Mouse (Mus musculus): ENCODE data around the gene Ctdspl. TPM values are rescaled to one million over a fixed set of nuclear protein-coding genes. Genes with fewer than 3 reads are reported as not detected.

Gene Ctdspl
- polyA plus RNA-seq, 1 experiment, result 6.7 TPM

GRCm38 (mm10) chr9:118988787-118989580 lies 62.7 kb downstream of the Ctdspl start:
- no peak overlapping the region; the same call in 1 of the 2 replicates for H3K27ac ChIP-seq (ENCODE audit: control insufficient read depth, insufficient read depth, low read depth, low read length, poor library complexity)
- H3K4me3 ChIP-seq (replicated peaks; ENCODE audit: control insufficient read depth, low read depth, low read length), result no peak overlapping the region
- H3K4me1 ChIP-seq (ENCODE audit: control insufficient read depth, insufficient read depth, low read length), result peaks cover 3% of the 10 kb centered on the region; the same call in 1 of the 2 replicates
- TF ChIP-seq CTCF (IDR thresholded peaks at IDR 0.05; ENCODE audit: control insufficient read depth, insufficient read depth, low read length), result no peak
- no peak for TF ChIP-seq POLR2A (IDR thresholded peaks at IDR 0.05; ENCODE audit: borderline replicate concordance, control insufficient read depth, low read depth, low read length)
- WGBS, result 85% methylated on average over 11 of the region's 11 CpGs

GRCm38 (mm10) chr9:118990490-118990889 lies 64.2 kb downstream of the Ctdspl start:
- WGBS, result 85% methylated on average over 7 of the region's 7 CpGs
- Histone ChIP-seq H3K4me1 (ENCODE audit: control insufficient read depth, insufficient read depth, low read length) (peaks cover 6% of the 10 kb centered on the region), H3K27ac (ENCODE audit: control insufficient read depth, insufficient read depth, low read depth, low read length, poor library complexity) (no peak overlapping the region), H3K4me3 (replicated peaks; ENCODE audit: control insufficient read depth, low read depth, low read length) (no peak overlapping the region)
- TF ChIP-seq POLR2A (IDR thresholded peaks at IDR 0.05; ENCODE audit: borderline replicate concordance, control insufficient read depth, low read depth, low read length) (no peak), CTCF (IDR thresholded peaks at IDR 0.05; ENCODE audit: control insufficient read depth, insufficient read depth, low read length) (no peak)

DNA sequence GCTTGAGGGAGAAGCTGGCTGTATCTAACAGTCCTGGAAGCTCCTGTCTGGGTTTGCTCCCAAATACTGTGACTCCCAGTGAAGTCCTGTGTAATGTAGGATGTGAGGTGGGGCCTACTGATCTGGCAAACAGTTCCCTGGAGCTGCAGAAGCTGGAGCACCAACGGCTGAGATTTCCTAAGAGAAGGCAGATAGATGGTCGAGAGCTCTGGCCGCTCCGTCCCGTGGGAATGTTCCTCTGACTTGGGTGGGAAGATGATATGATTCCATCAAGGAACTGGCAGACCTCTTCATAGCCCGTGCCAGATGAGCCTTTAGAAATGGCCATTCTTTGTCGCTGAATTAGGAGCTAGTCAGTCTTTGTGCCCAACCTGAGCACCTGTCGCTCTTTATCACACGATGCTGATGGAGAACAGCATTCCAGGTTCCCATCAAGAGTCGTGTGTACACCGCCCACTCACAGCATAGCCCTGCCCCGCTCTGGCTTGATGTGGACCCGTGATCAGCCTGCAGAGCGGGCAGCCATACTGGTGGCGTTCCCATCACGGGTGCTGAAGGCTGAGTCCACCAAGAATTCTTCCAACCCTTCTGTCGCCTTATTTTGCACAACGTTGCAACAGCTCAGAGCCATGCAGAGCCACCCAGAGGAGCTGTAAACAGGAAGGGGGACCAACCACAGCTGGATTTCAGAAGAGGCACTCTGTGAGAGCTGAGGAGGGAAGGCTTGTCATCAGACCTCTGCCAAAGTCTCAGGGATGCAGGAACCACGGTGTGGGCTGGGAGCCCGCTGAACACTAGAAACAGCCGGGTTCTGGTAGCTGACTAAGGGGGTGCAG lies 65.7 kb downstream of the Ctdspl start:
- Histone ChIP-seq H3K4me3 (replicated peaks; ENCODE audit: control insufficient read depth, low read depth, low read length) (no peak overlapping the region), H3K27ac (ENCODE audit: control insufficient read depth, insufficient read depth, low read depth, low read length, poor library complexity) (peak overlapping the region; percentile 15; the same call in 1 of the 2 replicates), H3K4me1 (ENCODE audit: control insufficient read depth, insufficient read depth, low read length) (peaks cover 9% of the 10 kb centered on the region)
- TF ChIP-seq POLR2A (IDR thresholded peaks at IDR 0.05; ENCODE audit: borderline replicate concordance, control insufficient read depth, low read depth, low read length) (no peak), CTCF (IDR thresholded peaks at IDR 0.05; ENCODE audit: control insufficient read depth, insufficient read depth, low read length) (no peak)
- 58% methylated on average over 21 of the region's 21 CpGs for WGBS

GRCm38 (mm10) chr9:118992586-118992955 lies 66.3 kb downstream of the Ctdspl start:
- no peak for TF ChIP-seq POLR2A (IDR thresholded peaks at IDR 0.05; ENCODE audit: borderline replicate concordance, control insufficient read depth, low read depth, low read length)
- TF ChIP-seq CTCF (IDR thresholded peaks at IDR 0.05; ENCODE audit: control insufficient read depth, insufficient read depth, low read length), result no peak
- no peak overlapping the region; the same call in 1 of the 2 replicates for H3K27ac ChIP-seq (ENCODE audit: control insufficient read depth, insufficient read depth, low read depth, low read length, poor library complexity)
- peaks cover 9% of the 10 kb centered on the region for H3K4me1 ChIP-seq (ENCODE audit: control insufficient read depth, insufficient read depth, low read length)
- no peak overlapping the region for H3K4me3 ChIP-seq (replicated peaks; ENCODE audit: control insufficient read depth, low read depth, low read length)
- 63% methylated on average over 5 of the region's 5 CpGs for WGBS

GRCm38 (mm10) chr9:118994524-118995227 lies 68.4 kb downstream of the Ctdspl start:
- Histone ChIP-seq H3K4me3 (replicated peaks; ENCODE audit: control insufficient read depth, low read depth, low read length) (no peak overlapping the region), H3K27ac (ENCODE audit: control insufficient read depth, insufficient read depth, low read depth, low read length, poor library complexity) (no peak overlapping the region), H3K4me1 (ENCODE audit: control insufficient read depth, insufficient read depth, low read length) (peaks cover 9% of the 10 kb centered on the region)
- WGBS, result 66% methylated on average over 12 of the region's 12 CpGs
- TF ChIP-seq POLR2A (IDR thresholded peaks at IDR 0.05; ENCODE audit: borderline replicate concordance, control insufficient read depth, low read depth, low read length) (no peak), CTCF (IDR thresholded peaks at IDR 0.05; ENCODE audit: control insufficient read depth, insufficient read depth, low read length) (no peak)

DNA sequence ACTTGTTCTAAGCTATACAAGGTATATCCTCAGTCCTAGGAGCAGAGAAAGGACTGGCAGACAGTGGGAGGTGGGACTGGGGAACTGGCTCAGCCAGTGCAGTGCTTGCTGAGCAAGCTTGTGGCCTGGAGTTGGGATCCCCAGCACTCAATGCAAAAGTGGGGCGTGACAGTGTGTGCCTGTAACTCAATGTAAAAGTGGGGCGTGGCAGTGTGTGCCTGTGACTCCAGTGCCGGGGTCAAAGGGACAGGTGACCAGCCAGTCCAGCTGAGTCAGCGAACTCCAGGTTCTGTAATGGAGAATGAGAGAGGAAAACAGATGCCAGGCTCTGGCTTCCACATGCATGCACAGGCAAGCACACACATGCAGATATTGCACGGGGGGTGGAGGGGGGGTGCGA lies 69.3 kb downstream of the Ctdspl start:
- no peak overlapping the region for H3K4me3 ChIP-seq (replicated peaks; ENCODE audit: control insufficient read depth, low read depth, low read length)
- TF ChIP-seq CTCF (IDR thresholded peaks at IDR 0.05; ENCODE audit: control insufficient read depth, insufficient read depth, low read length), result no peak
- no peak for TF ChIP-seq POLR2A (IDR thresholded peaks at IDR 0.05; ENCODE audit: borderline replicate concordance, control insufficient read depth, low read depth, low read length)
- no peak overlapping the region for H3K27ac ChIP-seq (ENCODE audit: control insufficient read depth, insufficient read depth, low read depth, low read length, poor library complexity)
- WGBS, result 75% methylated on average over 6 of the region's 6 CpGs
- peaks cover 9% of the 10 kb centered on the region for H3K4me1 ChIP-seq (ENCODE audit: control insufficient read depth, insufficient read depth, low read length)

GRCm38 (mm10) chr9:118997241-118997640 lies 71.0 kb downstream of the Ctdspl start:
- Histone ChIP-seq H3K27ac (ENCODE audit: control insufficient read depth, insufficient read depth, low read depth, low read length, poor library complexity) (no peak overlapping the region), H3K4me3 (replicated peaks; ENCODE audit: control insufficient read depth, low read depth, low read length) (no peak overlapping the region), H3K4me1 (ENCODE audit: control insufficient read depth, insufficient read depth, low read length) (peaks cover 14% of the 10 kb centered on the region)
- 69% methylated on average over 6 of the region's 6 CpGs for WGBS
- TF ChIP-seq CTCF (IDR thresholded peaks at IDR 0.05; ENCODE audit: control insufficient read depth, insufficient read depth, low read length), result no peak
- TF ChIP-seq POLR2A (IDR thresholded peaks at IDR 0.05; ENCODE audit: borderline replicate concordance, control insufficient read depth, low read depth, low read length), result no peak
